Mouse (Mus musculus) midbrain, postnatal 0 days (tissue): ENCODE results near the gene Dyrk3. TPM values are rescaled to one million over a fixed set of nuclear protein-coding genes. Genes with fewer than 3 reads are reported as not detected.

ENCODE experiments used
- ATAC-seq: fragments of 200-750 bp; cut with Nextera tagmentation; 2 replicates; pipeline ENCODE4 v1.8.0; 2017; ENCODE audit warnings: moderate number of reproducible peaks, mild to moderate bottlenecking, moderate TSS enrichment, moderate library complexity; ENCODE audit not compliant: low FRiP score
- DNase-seq: peaks from one replicate; pipeline ENCODE4 v3.0.0-alpha.2; 2015; ENCODE audit warnings: low spot score
- H3K27ac ChIP-seq: fragments of 300-500 bp; sonication (generic); 2 replicates; pipeline ENCODE4 v1.5.1; 2014; ENCODE audit warnings: low read depth, mild to moderate bottlenecking, low read length, mixed read lengths
- H3K27me3 ChIP-seq: fragments of 300-500 bp; sonication (generic); 2 replicates; pipeline ENCODE4 v1.6.1; 2014; ENCODE audit warnings: low read length, control low read depth, mixed read lengths; ENCODE audit not compliant: insufficient read depth
- H3K36me3 ChIP-seq: fragments of 300-500 bp; sonication (generic); 2 replicates; pipeline ENCODE4 v1.6.1; 2014; ENCODE audit warnings: low read length, control low read depth, mixed read lengths; ENCODE audit not compliant: insufficient read depth
- H3K4me1 ChIP-seq: fragments of 300-500 bp; sonication (generic); 2 replicates; pipeline ENCODE4 v1.6.1; 2014; ENCODE audit warnings: mild to moderate bottlenecking, control low read depth, antibody characterized with exemption, low read length, mixed read lengths; ENCODE audit not compliant: insufficient read depth
- H3K4me2 ChIP-seq: fragments of 300-500 bp; sonication (generic); 2 replicates; pipeline ENCODE4 v1.6.1; 2014; ENCODE audit warnings: low read depth, mild to moderate bottlenecking, low read length, mixed read lengths; ENCODE audit not compliant: poor library complexity, severe bottlenecking
- H3K4me3 ChIP-seq: fragments of 300-500 bp; sonication (generic); 2 replicates; pipeline ENCODE4 v1.5.1; 2014; ENCODE audit warnings: low read depth, mild to moderate bottlenecking, low read length, moderate library complexity
- H3K9ac ChIP-seq: fragments of 300-500 bp; sonication (generic); replicated peaks from 2 replicates; pipeline ENCODE4 v1.6.1; 2014; ENCODE audit warnings: mild to moderate bottlenecking, low read length, moderate library complexity, mixed read lengths; ENCODE audit not compliant: poor library complexity, severe bottlenecking
- H3K9me3 ChIP-seq: fragments of 300-500 bp; sonication (generic); 2 replicates; pipeline ENCODE4 v1.6.1; 2016; ENCODE audit warnings: low read length, control low read depth
- CTCF ChIP-seq: IDR thresholded peaks from 2 replicates; pipeline ENCODE4 v1.5.1; 2016; ENCODE audit warnings: antibody characterized with exemption, mild to moderate bottlenecking
- WGBS: fragments of 180-500 bp; shearing (Covaris S2); extraction: QIAGEN DNeasy Blood & Tissue Kit; methylation state at CpG from one replicate; pipeline ENCODE4 v1.1.7; 2014; 5-methylcytosine and 5-hydroxymethylcytosine counted together
- polyA plus RNA-seq: library from polyadenylated mRNA; unstranded; fragments of >200 nt; fragmentation: Nextera tagmentation; extraction: Ambion mirVana; gene quantifications from 2 replicates; pipeline ENCODE4 v1.2.1, GENCODE M21; 2015
- total RNA-seq: library from RNA; depleted of rRNA; stranded (reverse); fragments of >200 nt; gene quantifications from 2 replicates; pipeline ENCODE4 v1.2.3, GENCODE M21; 2014; rRNA removed

The Dyrk3 gene
- total and polyA plus RNA-seq, 2 experiments from 2014 or later: 12.0 to 13.0 TPM

DNA sequence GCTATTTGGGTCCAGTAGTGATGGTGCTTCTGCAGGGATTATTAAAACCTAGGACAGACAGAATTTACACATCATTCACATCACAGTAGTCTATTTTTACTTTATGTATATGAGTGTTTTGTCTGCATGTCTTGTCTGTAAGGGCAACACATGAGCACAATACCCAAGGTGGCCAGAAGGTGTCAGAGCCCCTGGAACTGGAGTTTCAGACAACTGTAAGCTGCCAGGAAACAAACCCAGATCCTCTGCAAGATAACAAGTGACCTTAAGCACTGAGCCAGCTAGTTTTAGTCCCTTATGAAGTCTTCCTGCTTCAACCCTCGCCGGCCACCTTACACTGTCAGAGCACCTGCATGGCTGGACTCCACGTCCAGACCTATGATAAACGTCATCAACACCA, 58.4 kb downstream of the Dyrk3 start:
- no peaks in the 10 kb centered on the region for H3K9me3 ChIP-seq
- no peak overlapping the region for H3K4me2 ChIP-seq
- H3K9ac ChIP-seq: no peak overlapping the region
- H3K36me3 ChIP-seq: no peaks in the 10 kb centered on the region
- peak; percentile 53 for TF ChIP-seq CTCF
- DNase-seq (peak; percentile 47), ATAC-seq (no peak)
- 68% methylated on average over 4 of the region's 4 CpGs for WGBS
- no peak overlapping the region for H3K27ac ChIP-seq
- no peaks in the 10 kb centered on the region for H3K27me3 ChIP-seq
- H3K4me3 ChIP-seq: no peak overlapping the region
- H3K4me1 ChIP-seq: peaks cover 23% of the 10 kb centered on the region

DNA sequence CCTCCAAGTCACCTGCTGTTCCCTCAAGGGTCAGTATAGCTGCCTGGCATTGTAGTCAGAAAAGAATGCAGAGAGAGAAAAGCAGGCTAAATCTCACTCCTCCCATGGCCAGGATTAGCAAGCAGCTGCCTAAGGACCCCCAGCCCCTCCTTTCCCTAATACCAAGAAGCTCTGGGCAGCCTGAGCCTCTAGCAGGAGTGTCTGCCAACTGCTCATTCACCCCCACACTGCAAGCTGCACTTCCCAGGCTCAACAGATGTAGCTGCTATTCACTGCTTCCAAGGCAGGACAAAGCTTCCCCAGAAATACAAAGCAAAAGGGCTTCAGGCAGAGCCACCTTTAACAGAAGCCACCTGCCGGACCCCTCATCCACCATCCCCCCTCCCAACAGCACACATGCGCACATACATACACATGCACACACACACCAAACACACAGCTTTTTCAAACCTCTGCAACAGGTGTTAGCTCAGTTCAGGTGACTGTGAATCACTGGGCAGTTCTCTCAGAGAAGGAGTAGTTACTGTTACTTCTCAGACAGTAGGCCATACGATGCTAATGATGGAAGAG, 59.3 kb downstream of the Dyrk3 start:
- ATAC-seq (peak; percentile 83), DNase-seq (peak; percentile 92)
- Histone ChIP-seq H3K27ac (0 out of 2 replicates have a peak overlapping the region, but pooled peaks have one; percentile 51), H3K9ac (no peak overlapping the region), H3K27me3 (no peaks in the 10 kb centered on the region), H3K36me3 (no peaks in the 10 kb centered on the region), H3K4me3 (no peak overlapping the region), H3K4me1 (peaks cover 28% of the 10 kb centered on the region), H3K4me2 (0 out of 2 replicates have a peak overlapping the region, but pooled peaks have one; percentile 6), H3K9me3 (no peaks in the 10 kb centered on the region)
- TF ChIP-seq CTCF: 0 out of 2 replicates have a peak, but pooled peaks have one; percentile 14
- WGBS: 8% methylated on average over 3 of the region's 3 CpGs

Other genes starting within 250 kb of the Dyrk3 start
- not detected in 2 replicates for gene Il20, start 226.9 kb downstream of the Dyrk3 start, total RNA-seq
- not detected in 2 replicates for gene Il20, start 226.9 kb downstream of the Dyrk3 start, polyA plus RNA-seq
- gene Il19, start 198.2 kb downstream of the Dyrk3 start, total RNA-seq: not detected in 2 replicates
- gene Il19, start 198.2 kb downstream of the Dyrk3 start, polyA plus RNA-seq: 0.27 TPM in 1 of 2 replicates, not detected in the other
- not detected in 2 replicates for gene Il10, start 118.5 kb downstream of the Dyrk3 start, total RNA-seq
- not detected in 2 replicates for gene Il10, start 118.5 kb downstream of the Dyrk3 start, polyA plus RNA-seq
- gene Mapkapk2, start 40.5 kb downstream of the Dyrk3 start, total RNA-seq: 44.2 and 48.1 TPM in 2 replicates
- gene Mapkapk2, start 40.5 kb downstream of the Dyrk3 start, polyA plus RNA-seq: 13.7 and 13.8 TPM in 2 replicates
- 29.2 and 32.3 TPM in 2 replicates for gene Eif2d, start 14.8 kb upstream of the Dyrk3 start, total RNA-seq
- gene Eif2d, start 14.8 kb upstream of the Dyrk3 start, polyA plus RNA-seq: 43.2 and 43.4 TPM in 2 replicates
- 9.0 and 13.5 TPM in 2 replicates for gene Rassf5, start 106.9 kb upstream of the Dyrk3 start, total RNA-seq
- gene Rassf5, start 106.9 kb upstream of the Dyrk3 start, polyA plus RNA-seq: 4.9 and 5.8 TPM in 2 replicates
- 3.9 and 5.3 TPM in 2 replicates for gene Ikbke, start 141.3 kb upstream of the Dyrk3 start, total RNA-seq
- gene Ikbke, start 141.3 kb upstream of the Dyrk3 start, polyA plus RNA-seq: 0.63 and 0.67 TPM in 2 replicates